Mouse (Mus musculus) heart, adult 2 months (tissue): ENCODE data around the gene Bcas3. TPM values are rescaled to one million over a fixed set of nuclear protein-coding genes. Genes with fewer than 3 reads are reported as not detected.

Experiments
- DNase-seq, 2 experiments: peaks; one replicate each; pipeline ENCODE4 v3.0.0; 2021
- H3K27ac ChIP-seq: fragments of 200-600 bp; 2 replicates; pipeline ENCODE4 v1.8.1; 2022
- H3K27me3 ChIP-seq: fragments of 200-500 bp; 2 replicates; pipeline ENCODE4 v1.6.1; 2012; ENCODE audit warnings: mild to moderate bottlenecking, low read length, inconsistent platforms, mixed read lengths; ENCODE audit not compliant: control insufficient read depth, insufficient read depth
- H3K36me3 ChIP-seq: fragments of 200-500 bp; 2 replicates; pipeline ENCODE4 v1.6.1; 2012; ENCODE audit warnings: low read length, inconsistent platforms; ENCODE audit not compliant: control insufficient read depth, insufficient read depth
- H3K4me1 ChIP-seq: fragments of 200-500 bp; 2 replicates; pipeline ENCODE4 v1.6.1; 2011; ENCODE audit warnings: low read length; ENCODE audit not compliant: control insufficient read depth, insufficient read depth
- H3K4me3 ChIP-seq: fragments of 200-600 bp; 2 replicates; pipeline ENCODE4 v1.8.1; 2022
- H3K79me2 ChIP-seq: fragments of 200-500 bp; replicated peaks from 2 replicates; pipeline ENCODE4 v1.6.1; 2012; ENCODE audit warnings: mild to moderate bottlenecking, inconsistent platforms, low read length, moderate library complexity, mixed read lengths; ENCODE audit not compliant: control insufficient read depth, insufficient read depth
- H3K9ac ChIP-seq: fragments of 200-500 bp; 2 replicates; pipeline ENCODE4 v1.6.1; 2012; ENCODE audit warnings: low read depth, mild to moderate bottlenecking, control low read depth, inconsistent platforms, low read length, mixed read lengths
- CTCF ChIP-seq: fragments of 200-600 bp; IDR thresholded peaks from 2 replicates; pipeline ENCODE4 v1.8.1; 2022; ENCODE audit warnings: antibody characterized with exemption, mild to moderate bottlenecking, moderate library complexity
- EP300 ChIP-seq: fragments of 200-500 bp; IDR thresholded peaks from 2 replicates; pipeline ENCODE4 v1.6.1; 2011; ENCODE audit warnings: low read depth, low read length, control low read depth; ENCODE audit not compliant: insufficient read depth
- POLR2A ChIP-seq: fragments of 200-500 bp; IDR thresholded peaks from 2 replicates; pipeline ENCODE4 v1.6.1; 2011; ENCODE audit warnings: mild to moderate bottlenecking, low read depth, low read length, control low read depth; ENCODE audit not compliant: insufficient read depth
- WGBS: fragments of 180-500 bp; shearing (Covaris S2); methylation state at CpG from one replicate; pipeline ENCODE4 v1.1.7; 2018; 5-methylcytosine and 5-hydroxymethylcytosine counted together
- intact Hi-C: fragments of 180-260 bp; cut with DNase I; formaldehyde crosslinking; loops from one replicate; pipeline ENCODE4 v1.15.1; 2025
- polyA plus RNA-seq: library from polyadenylated mRNA; depleted of rRNA; stranded (reverse); fragments of >200 nt; gene quantifications from 2 replicates; pipeline ENCODE4 v1.2.3, GENCODE M21; 2012
- total RNA-seq, 2 experiments: library from RNA; stranded (reverse); gene quantifications; 2 replicates each; pipeline ENCODE4 v1.2.3; 2021

The Bcas3 gene
- total and polyA plus RNA-seq, 3 experiments, result 26.6 to 40.4 (median 36.0) TPM

- H3K9ac ChIP-seq, result peak overlapping the region; percentile 60
- TF ChIP-seq EP300, result no peak
- TF ChIP-seq POLR2A, result no peak
- peak; percentile 86 for TF ChIP-seq CTCF
- intact Hi-C loops, result loop anchor here (5.0 kb wide), 2 partner anchors 325 to 460 kb away; no protein-coding TSS in a partner anchor
- peaks cover 11% of the 10 kb centered on the region for H3K27me3 ChIP-seq
- peak; percentile 80 to 83 for DNase-seq
- peak overlapping the region; percentile 51 for H3K27ac ChIP-seq
- peak overlapping the region; percentile 44 for H3K4me3 ChIP-seq
- H3K36me3 ChIP-seq, result no peaks in the 10 kb centered on the region
- under 1% methylated on average over 32 of the region's 32 CpGs for WGBS
- H3K4me1 ChIP-seq, result peaks cover 3% of the 10 kb centered on the region
- H3K79me2 ChIP-seq, result no peaks in the 10 kb centered on the region
Measured at GRCm38 (mm10) chr11:85841980-85842379, 489.0 kb downstream of the Bcas3 start.

- peak in 1 of 2 experiments; percentile 36 for DNase-seq
- TF ChIP-seq POLR2A, result no peak
- no peak for TF ChIP-seq EP300
- TF ChIP-seq CTCF, result no peak
Measured at GRCm38 (mm10) chr11:85842596-85843346, 489.8 kb downstream of the Bcas3 start.

GRCm38 (mm10) chr11:85843347-85843692 is 490.4 kb downstream of the Bcas3 start:
- intact Hi-C loops, result loop anchor here (5.0 kb wide), 2 partner anchors 326 to 461 kb away; no protein-coding TSS in a partner anchor
- WGBS, result under 1% methylated on average over 18 of the region's 18 CpGs
- H3K9ac ChIP-seq, result peak overlapping the region; percentile 50
- peaks cover 2% of the 10 kb centered on the region for H3K27me3 ChIP-seq
- no peaks in the 10 kb centered on the region for H3K79me2 ChIP-seq
- peak; percentile 85 to 87 for DNase-seq
- H3K4me3 ChIP-seq, result peak overlapping the region; percentile 70
- H3K4me1 ChIP-seq, result peaks cover 4% of the 10 kb centered on the region
- no peak for TF ChIP-seq EP300
- no peak; the same call in 1 of the 2 replicates for TF ChIP-seq CTCF
- TF ChIP-seq POLR2A, result no peak
- no peaks in the 10 kb centered on the region for H3K36me3 ChIP-seq
- peak overlapping the region; percentile 73 for H3K27ac ChIP-seq

More at GRCm38 (mm10) chr11:85842596-85843346, 489.8 kb downstream of the Bcas3 start:
- no peaks in the 10 kb centered on the region for H3K36me3 ChIP-seq
- whole genome bisulfite sequencing, result 14% methylated on average over 24 of the region's 24 CpGs
- H3K9ac ChIP-seq, result peak overlapping the region; percentile 37; the same call in 1 of the 2 replicates
- peak overlapping the region; percentile 73; the same call in 1 of the 2 replicates for H3K27ac ChIP-seq
- H3K27me3 ChIP-seq, result peaks cover 7% of the 10 kb centered on the region
- H3K4me1 ChIP-seq, result peaks cover 4% of the 10 kb centered on the region
- intact Hi-C loops, result loop anchor here (5.0 kb wide), 2 partner anchors 325 to 460 kb away; no protein-coding TSS in a partner anchor
- no peaks in the 10 kb centered on the region for H3K79me2 ChIP-seq
- H3K4me3 ChIP-seq, result peak overlapping the region; percentile 70

GRCm38 (mm10) chr11:85844144-85844965 is 491.4 kb downstream of the Bcas3 start:
- H3K4me3 ChIP-seq, result peak overlapping the region; percentile 70
- H3K27me3 ChIP-seq, result 0 out of 2 replicates have a peak, but pooled peaks cover 2% of the 10 kb centered on the region
- WGBS, result 1% methylated on average over 54 of the region's 54 CpGs
- no peaks in the 10 kb centered on the region for H3K36me3 ChIP-seq
- H3K4me1 ChIP-seq, result peaks cover 4% of the 10 kb centered on the region
- DNase-seq, result peak; percentile 90 to 91
- no peaks in the 10 kb centered on the region for H3K79me2 ChIP-seq
- peak; percentile 60; the same call in 1 of the 2 replicates for TF ChIP-seq POLR2A
- TF ChIP-seq EP300, result no peak
- peak; percentile 91 for TF ChIP-seq CTCF
- H3K9ac ChIP-seq, result peak overlapping the region; percentile 55
- H3K27ac ChIP-seq, result peak overlapping the region; percentile 73
- intact Hi-C loops, result loop anchor here (2.0 to 5.0 kb wide), 4 partner anchors 128 to 462 kb away; no protein-coding TSS in a partner anchor

GRCm38 (mm10) chr11:85844971-85845370 is 492.0 kb downstream of the Bcas3 start:
- no peak for TF ChIP-seq EP300
- no peak for TF ChIP-seq CTCF
- no peak for TF ChIP-seq POLR2A
- peak overlapping the region; percentile 73 for H3K27ac ChIP-seq
- 0 out of 2 replicates have a peak, but pooled peaks cover 2% of the 10 kb centered on the region for H3K27me3 ChIP-seq
- H3K4me1 ChIP-seq, result peaks cover 4% of the 10 kb centered on the region
- 43% methylated on average over 5 of the region's 5 CpGs for WGBS
- intact Hi-C loops, result loop anchor here (2.0 to 5.0 kb wide), 7 partner anchors 128 to 512 kb away; partner anchors contain the start of gene Med13
- DNase-seq, result no peak
- H3K36me3 ChIP-seq, result no peaks in the 10 kb centered on the region
- no peaks in the 10 kb centered on the region for H3K79me2 ChIP-seq
- H3K9ac ChIP-seq, result no peak overlapping the region; the same call in 1 of the 2 replicates
- H3K4me3 ChIP-seq, result no peak overlapping the region; the same call in 1 of the 2 replicates
